ENCODE assay signal across 26 mouse cellular contexts in the genomic region with DNA sequence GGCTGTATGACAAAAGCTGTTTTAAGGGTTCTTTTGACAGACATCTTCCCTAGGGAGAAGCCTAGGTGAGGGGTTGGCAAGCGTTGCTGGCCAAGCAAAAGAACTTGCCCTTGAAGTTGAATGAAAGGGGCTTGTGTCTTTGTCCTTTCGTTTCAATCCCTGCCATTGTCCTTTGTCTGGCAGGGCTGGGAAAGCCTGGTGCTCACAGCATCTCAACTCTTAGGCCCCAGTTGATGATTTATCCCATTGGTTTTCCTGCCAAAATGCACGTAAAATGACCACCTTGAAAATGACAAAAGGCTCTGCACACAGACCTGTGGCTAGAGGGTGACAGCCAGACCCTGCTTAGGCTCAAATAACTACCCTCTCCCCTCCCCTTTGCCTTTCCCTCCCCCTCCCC.
DNase-seq lines count a peak whose midpoint lies in the region; ATAC-seq and TF ChIP-seq lines count a peak whose summit lies in the region.
"Had no signal": no experiment of that assay in that cellular context is flagged by ENCODE, and none has a peak within 500 bp of the region (broad histone marks: within the 10 kb centered on the region; RNA-seq: fewer than 3 reads in every experiment).

No protein-coding gene starts in this region.

- no peak overlapping the region for H3K4me2 ChIP-seq in forebrain, embryonic 11.5 days (ENCODE audit: low read depth, low read length, severe bottlenecking)
- H3K4me2 ChIP-seq in midbrain, embryonic 16.5 days (ENCODE audit: low read length) = no peak overlapping the region
- H3K4me2 ChIP-seq: heart, embryonic 11.5 days; hindbrain, embryonic 13.5 days; liver, embryonic 13.5 days; midbrain, embryonic 15.5 days; neural tube, embryonic 12.5 days; stomach, embryonic 15.5 days had no signal

- DNase-seq in forebrain, embryonic 10.5 days (ENCODE audit: extremely low spot score, low spot score) = no peak
- DNase-seq in forebrain, embryonic 11.5 days (ENCODE audit: low spot score) = no peak
- DNase-seq in layer of hippocampus, adult 2 months (ENCODE audit: low spot score in 2 of 2) = no peak
- no peak for DNase-seq in layer of hippocampus, adult 9-10 months (ENCODE audit: low spot score)
- no peak for DNase-seq in midbrain, embryonic 10.5 days (ENCODE audit: low spot score)
- DNase-seq: adrenal gland, adult 8-10 months; cerebellum, adult 11 months; cerebellum, adult 9-10 months; cerebellum, postnatal 36 days; gastrocnemius, adult 2 months; gastrocnemius, postnatal 36 days; heart, adult 18-20 months; heart, postnatal 36 days; liver, embryonic 13.5 days; lung, postnatal 10 days had no signal

- H3K27me3 ChIP-seq in forebrain, embryonic 10.5 days (ENCODE audit: poor library complexity, severe bottlenecking) = no peaks in the 10 kb centered on the region
- H3K27me3 ChIP-seq in forebrain, embryonic 11.5 days (ENCODE audit: control insufficient read depth, insufficient read depth, low read length) = no peaks in the 10 kb centered on the region
- no peaks in the 10 kb centered on the region for H3K27me3 ChIP-seq in midbrain, embryonic 10.5 days (ENCODE audit: low read depth, poor library complexity, severe bottlenecking)
- H3K27me3 ChIP-seq in midbrain, embryonic 16.5 days (ENCODE audit: control insufficient read depth, insufficient read depth, low read depth, low read length) = no peaks in the 10 kb centered on the region
- H3K27me3 ChIP-seq: CH12.LX; hindbrain, embryonic 13.5 days; liver, embryonic 13.5 days; midbrain, embryonic 15.5 days; neural tube, embryonic 12.5 days; stomach, embryonic 15.5 days had no signal

- H3K27ac ChIP-seq in forebrain, embryonic 10.5 days = peak overlapping the region; percentile 59
- H3K27ac ChIP-seq in forebrain, embryonic 11.5 days (ENCODE audit: low read depth, low read length) = no peak overlapping the region
- H3K27ac ChIP-seq in layer of hippocampus, adult 2 months = peak overlapping the region; percentile 57
- peak overlapping the region; percentile 65 for H3K27ac ChIP-seq in midbrain, embryonic 10.5 days (replicated peaks)
- H3K27ac ChIP-seq in midbrain, embryonic 16.5 days (ENCODE audit: low read length) = no peak overlapping the region
- H3K27ac ChIP-seq: gastrocnemius, adult 2 months; hindbrain, embryonic 13.5 days; kidney, postnatal 0 days; left cerebral cortex, adult 2 months; liver, embryonic 13.5 days; midbrain, embryonic 15.5 days; neural tube, embryonic 12.5 days had no signal

- H3K4me1 ChIP-seq in forebrain, embryonic 10.5 days = peaks cover 25% of the 10 kb centered on the region
- H3K4me1 ChIP-seq in forebrain, embryonic 11.5 days (replicated peaks; ENCODE audit: control insufficient read depth, insufficient read depth, low read length) = no peaks in the 10 kb centered on the region
- peaks cover 18% of the 10 kb centered on the region for H3K4me1 ChIP-seq in midbrain, embryonic 10.5 days
- no peaks in the 10 kb centered on the region for H3K4me1 ChIP-seq in midbrain, embryonic 16.5 days (ENCODE audit: control insufficient read depth, insufficient read depth, low read length)
- H3K4me1 ChIP-seq: midbrain, embryonic 15.5 days had no signal

- no peak overlapping the region for H3K9ac ChIP-seq in forebrain, embryonic 11.5 days (ENCODE audit: low read length)
- H3K9ac ChIP-seq in midbrain, embryonic 16.5 days (ENCODE audit: low read depth, low read length) = no peak overlapping the region
- H3K9ac ChIP-seq: hindbrain, embryonic 13.5 days; liver, embryonic 13.5 days; midbrain, embryonic 15.5 days; neural tube, embryonic 12.5 days; stomach, embryonic 15.5 days had no signal

- ATAC-seq in forebrain, embryonic 11.5 days (replicated peaks; ENCODE audit: low FRiP score) = no peak
- ATAC-seq in midbrain, embryonic 16.5 days = no peak
- ATAC-seq in erythroid progenitor cell, adult 5-6 weeks (replicated peaks; ENCODE audit: low FRiP score, poor library complexity, severe bottlenecking) = no peak
- ATAC-seq: forebrain, embryonic 16.5 days; midbrain, embryonic 15.5 days had no signal

- no peak for TF ChIP-seq CTCF in layer of hippocampus, adult 2 months (conservative IDR thresholded peaks at IDR 0.05)

- H3K4me3 ChIP-seq in forebrain, embryonic 10.5 days = no peak overlapping the region
- no peak overlapping the region for H3K4me3 ChIP-seq in forebrain, embryonic 11.5 days (ENCODE audit: low read depth, low read length)
- H3K4me3 ChIP-seq in layer of hippocampus, adult 2 months = no peak overlapping the region
- no peak overlapping the region for H3K4me3 ChIP-seq in midbrain, embryonic 10.5 days
- no peak overlapping the region for H3K4me3 ChIP-seq in midbrain, embryonic 16.5 days (ENCODE audit: low read depth, low read length)
- H3K4me3 ChIP-seq: gastrocnemius, adult 2 months; hindbrain, embryonic 13.5 days; left cerebral cortex, adult 2 months; liver, embryonic 13.5 days; midbrain, embryonic 15.5 days; neural tube, embryonic 12.5 days; stomach, embryonic 15.5 days had no signal

- peaks cover 7% of the 10 kb centered on the region for H3K9me3 ChIP-seq in forebrain, embryonic 10.5 days
- peaks cover 5% of the 10 kb centered on the region; the same call in 1 of the 2 replicates for H3K9me3 ChIP-seq in forebrain, embryonic 11.5 days (ENCODE audit: control insufficient read depth, low read length)
- H3K9me3 ChIP-seq in midbrain, embryonic 10.5 days (replicated peaks) = peaks cover 6% of the 10 kb centered on the region; the same call in 1 of the 2 replicates
- 0 out of 2 replicates have a peak, but pooled peaks cover 4% of the 10 kb centered on the region for H3K9me3 ChIP-seq in midbrain, embryonic 16.5 days (replicated peaks; ENCODE audit: control insufficient read depth, low read length, poor library complexity, severe bottlenecking)
- H3K9me3 ChIP-seq: stomach, embryonic 15.5 days had no signal

- H3K36me3 ChIP-seq in forebrain, embryonic 10.5 days (replicated peaks) = no peaks in the 10 kb centered on the region
- no peaks in the 10 kb centered on the region for H3K36me3 ChIP-seq in forebrain, embryonic 11.5 days (ENCODE audit: control insufficient read depth, insufficient read depth, low read length)
- H3K36me3 ChIP-seq in midbrain, embryonic 10.5 days = no peaks in the 10 kb centered on the region
- no peaks in the 10 kb centered on the region for H3K36me3 ChIP-seq in midbrain, embryonic 16.5 days (ENCODE audit: control insufficient read depth, insufficient read depth, low read length)
- H3K36me3 ChIP-seq: hindbrain, embryonic 13.5 days; liver, embryonic 13.5 days; midbrain, embryonic 15.5 days; neural tube, embryonic 12.5 days; stomach, embryonic 15.5 days had no signal

- WGBS in forebrain, embryonic 10.5 days = 18% methylated on average over 3 of the region's 3 CpGs
- 11% methylated on average over 3 of the region's 3 CpGs for WGBS in forebrain, embryonic 11.5 days
- WGBS in midbrain, embryonic 10.5 days = 31% methylated on average over 3 of the region's 3 CpGs
- 10% methylated on average over 3 of the region's 3 CpGs for WGBS in midbrain, embryonic 16.5 days

Comparison
In these comparisons a context has a peak if more than half of its experiments do, and no peak if none do; other contexts are left out.
1. H3K27ac ChIP-seq: peak in forebrain, embryonic 10.5 days (single experiment), layer of hippocampus, adult 2 months (single experiment) and midbrain, embryonic 10.5 days (single experiment); none in forebrain, embryonic 11.5 days (single experiment) and midbrain, embryonic 16.5 days (single experiment).